Mouse (Mus musculus) mouse trophoblast stem cell (cell line): ENCODE measurements around the gene Gm20479.

ENCODE experiments used
- in situ Hi-C, 2 experiments: fragments of 300-500 bp; cut with MseI, MboI; formaldehyde crosslinking; loops; 2 replicates in 1 of 2; 3 replicates in 1 of 2; pipeline ENCODE4 v1.15.1; 2025

Gene Gm20479

GRCm38 (mm10) chr7:27314393-27314792 lies 42.8 kb downstream of the Gm20479 start:
- in situ Hi-C loops = no loop called here

- in situ Hi-C loops = no loop called here
These were observed 45.5 kb downstream of the Gm20479 start for GRCm38 (mm10) chr7:27311651-27312284.

- in situ Hi-C loops = no loop called here
These were observed 46.2 kb downstream of the Gm20479 start for GRCm38 (mm10) chr7:27310996-27311535.

GRCm38 (mm10) chr7:27310306-27310705 lies 46.9 kb downstream of the Gm20479 start:
- in situ Hi-C loops = no loop called here

- in situ Hi-C loops = no loop called here
These were observed 47.4 kb downstream of the Gm20479 start for GRCm38 (mm10) chr7:27309832-27310231.

- in situ Hi-C loops = no loop called here
These were observed 48.2 kb downstream of the Gm20479 start for GRCm38 (mm10) chr7:27308821-27309549.

GRCm38 (mm10) chr7:27307551-27307950 lies 49.7 kb downstream of the Gm20479 start:
- in situ Hi-C loops = no loop called here

GRCm38 (mm10) chr7:27306161-27307160 lies 50.8 kb downstream of the Gm20479 start:
- in situ Hi-C loops = no loop called here

- in situ Hi-C loops = no loop called here
These were observed 52.0 kb downstream of the Gm20479 start for GRCm38 (mm10) chr7:27305091-27305730.
